ENCODE assay signal across 17 mouse cellular contexts in the genomic region with DNA sequence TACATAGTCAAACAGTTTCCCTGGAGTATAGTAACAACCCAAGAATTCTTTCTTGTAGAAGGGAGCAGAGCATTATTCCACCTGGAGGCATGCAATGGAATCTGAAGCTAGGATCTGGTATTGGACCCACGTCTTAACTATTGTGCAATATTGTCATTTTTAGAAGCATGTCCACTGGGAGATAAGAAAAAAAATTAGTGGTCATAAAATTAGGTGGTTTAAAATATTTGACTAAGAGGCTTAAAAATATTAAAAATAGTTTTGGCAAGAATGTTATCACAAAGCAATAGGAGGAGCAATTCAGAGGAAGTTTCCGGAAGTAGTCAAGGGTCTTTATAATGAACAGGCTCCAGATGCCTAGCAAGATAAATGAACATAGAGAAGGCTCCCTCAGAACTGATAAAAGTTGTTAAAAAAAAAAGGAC. TPM values are rescaled to one million over a fixed set of nuclear protein-coding genes. Genes with fewer than 3 reads are reported as not detected.
DNase-seq lines count a peak whose midpoint lies in the region; ATAC-seq and TF ChIP-seq lines count a peak whose summit lies in the region.
"Had no signal": no experiment of that assay in that cellular context is flagged by ENCODE, and none has a peak within 500 bp of the region (broad histone marks: within the 10 kb centered on the region; RNA-seq: fewer than 3 reads in every experiment).

No protein-coding gene starts in this region.

- TF ChIP-seq EP300 in liver, embryonic 14.5 days (IDR thresholded peaks at IDR 0.05; ENCODE audit: low read depth), result peak; percentile 60; the same call in 1 of the 2 replicates

- peak overlapping the region; percentile 36; the same call in 1 of the 2 replicates for H3K27ac ChIP-seq in heart, embryonic 13.5 days (replicated peaks)
- H3K27ac ChIP-seq in lung, embryonic 16.5 days (ENCODE audit: low read length), result no peak overlapping the region
- H3K27ac ChIP-seq in liver, embryonic 14.5 days, result no peak overlapping the region
- H3K27ac ChIP-seq: forebrain, embryonic 15.5 days; heart, embryonic 10.5 days had no signal

- H3K9me3 ChIP-seq in heart, embryonic 13.5 days, result no peaks in the 10 kb centered on the region
- H3K9me3 ChIP-seq in lung, embryonic 16.5 days (ENCODE audit: control insufficient read depth, low read length), result no peaks in the 10 kb centered on the region
- H3K9me3 ChIP-seq in liver, embryonic 14.5 days (ENCODE audit: control insufficient read depth, low read length), result no peaks in the 10 kb centered on the region
- H3K9me3 ChIP-seq: forebrain, embryonic 15.5 days; heart, embryonic 10.5 days had no signal

- peaks cover 15% of the 10 kb centered on the region for H3K4me1 ChIP-seq in heart, embryonic 13.5 days
- H3K4me1 ChIP-seq in lung, embryonic 16.5 days (replicated peaks; ENCODE audit: control insufficient read depth, insufficient read depth, low read length), result peaks cover 8% of the 10 kb centered on the region
- H3K4me1 ChIP-seq in liver, embryonic 14.5 days (replicated peaks; ENCODE audit: control insufficient read depth in 2 of 2, insufficient read depth in 2 of 2, low read length in 1 of 2), result peaks cover 12 to 19% of the 10 kb centered on the region in 2 experiments
- H3K4me1 ChIP-seq: forebrain, embryonic 15.5 days had no signal

- 34% methylated on average over 2 of the region's 2 CpGs for WGBS in heart, embryonic 13.5 days
- 23% methylated on average over 2 of the region's 2 CpGs for WGBS in lung, embryonic 16.5 days
- WGBS in liver, embryonic 14.5 days (ENCODE audit: insufficient replicate concordance), result 7% methylated on average over 2 of the region's 2 CpGs

- no peak overlapping the region for H3K4me3 ChIP-seq in heart, embryonic 13.5 days
- no peak overlapping the region for H3K4me3 ChIP-seq in lung, embryonic 16.5 days (ENCODE audit: low read length)
- no peak overlapping the region for H3K4me3 ChIP-seq in liver, embryonic 14.5 days (ENCODE audit: insufficient read depth in 1 of 2, low read depth in 2 of 2, low read length in 2 of 2)
- H3K4me3 ChIP-seq: forebrain, embryonic 15.5 days; heart, embryonic 10.5 days had no signal

- ATAC-seq in heart, embryonic 13.5 days (ENCODE audit: extremely low read depth, insufficient number of reproducible peaks, low FRiP score, low TSS enrichment), result no peak
- ATAC-seq in lung, embryonic 16.5 days (ENCODE audit: low read depth), result 0 out of 2 replicates have a peak, but pooled peaks have one; percentile 20
- ATAC-seq in liver, embryonic 14.5 days (ENCODE audit: insufficient read depth), result peak; percentile 59; the same call in 1 of the 2 replicates
- ATAC-seq: forebrain, embryonic 15.5 days had no signal

- H3K4me2 ChIP-seq in heart, embryonic 13.5 days, result no peak overlapping the region
- no peak overlapping the region for H3K4me2 ChIP-seq in lung, embryonic 16.5 days (ENCODE audit: low read depth, low read length)
- H3K4me2 ChIP-seq in liver, embryonic 14.5 days (ENCODE audit: low read depth), result peak overlapping the region; percentile 22; the same call in 1 of the 2 replicates
- H3K4me2 ChIP-seq: forebrain, embryonic 15.5 days had no signal

- no peaks in the 10 kb centered on the region for H3K27me3 ChIP-seq in heart, embryonic 13.5 days (replicated peaks)
- H3K27me3 ChIP-seq in lung, embryonic 16.5 days (ENCODE audit: control insufficient read depth, insufficient read depth, low read depth, low read length), result no peaks in the 10 kb centered on the region
- H3K27me3 ChIP-seq in liver, embryonic 14.5 days (ENCODE audit: control insufficient read depth, insufficient read depth, low read length), result no peaks in the 10 kb centered on the region
- H3K27me3 ChIP-seq: forebrain, embryonic 15.5 days had no signal

- no peak overlapping the region for H3K9ac ChIP-seq in heart, embryonic 13.5 days
- no peak overlapping the region for H3K9ac ChIP-seq in lung, embryonic 16.5 days (ENCODE audit: low read length)
- H3K9ac ChIP-seq in liver, embryonic 14.5 days (replicated peaks), result no peak overlapping the region
- H3K9ac ChIP-seq: forebrain, embryonic 15.5 days had no signal

- no peaks in the 10 kb centered on the region for H3K36me3 ChIP-seq in heart, embryonic 13.5 days
- no peaks in the 10 kb centered on the region for H3K36me3 ChIP-seq in lung, embryonic 16.5 days (ENCODE audit: control insufficient read depth, insufficient read depth, low read length)
- H3K36me3 ChIP-seq in liver, embryonic 14.5 days (replicated peaks; ENCODE audit: control insufficient read depth, insufficient read depth, low read depth), result no peaks in the 10 kb centered on the region
- H3K36me3 ChIP-seq: forebrain, embryonic 15.5 days; heart, embryonic 10.5 days had no signal

- TF ChIP-seq CTCF in liver, embryonic 14.5 days (IDR thresholded peaks at IDR 0.05; ENCODE audit: low read depth), result no peak

- DNase-seq in heart, adult 8-10 months (ENCODE audit: low spot score), result no peak
- no peak for DNase-seq in lung, postnatal 25 days (ENCODE audit: low spot score)
- no peak for DNase-seq in liver, embryonic 14.5 days (ENCODE audit: low read depth in 3 of 3, low spot score in 3 of 3)
- DNase-seq in thymus, postnatal 10 days (ENCODE audit: low spot score in 2 of 2), result no peak
- no peak for DNase-seq in cerebellum, adult 11-12 months
- DNase-seq in thymus, postnatal 36 days, result no peak
- DNase-seq: cerebellum, adult 9-11 months had no signal

RNA-seq across cellular contexts. Expression of a gene that starts 16.4 kb away (rescaled TPM):
- polyA plus RNA-seq in heart, embryonic 13.5 days (2015; fragmentation: Nextera tagmentation; extraction: Ambion mirVana), result 0.04 and 0.09 TPM in 2 replicates
- not detected for total RNA-seq in heart, adult 8-10 months (2022)
- 0.08 and 0.10 TPM in 2 replicates for polyA plus RNA-seq in lung, embryonic 16.5 days (2015; fragmentation: Nextera tagmentation; extraction: Ambion mirVana)
- polyA plus RNA-seq in liver, embryonic 14.5 days (2012; rRNA removed), result 0.02 and 0.07 TPM in 2 replicates
- 0.05 and 0.13 TPM in 2 replicates for polyA plus RNA-seq in liver, embryonic 14.5 days (2014; fragmentation: Nextera tagmentation; extraction: Ambion mirVana)
- total RNA-seq: gastrocnemius, adult 18-20 months; heart, postnatal 36 days; layer of hippocampus, postnatal 10 days; left cerebral cortex, postnatal 36 days had no signal
- polyA plus RNA-seq: forebrain, embryonic 15.5 days had no signal

RNA-seq across cellular contexts. Expression of a gene that starts 60.0 kb away (rescaled TPM):
- not detected in 2 replicates for polyA plus RNA-seq in heart, embryonic 13.5 days (2015; fragmentation: Nextera tagmentation; extraction: Ambion mirVana)
- total RNA-seq in heart, adult 8-10 months (2022), result not detected
- not detected in 2 replicates for polyA plus RNA-seq in lung, embryonic 16.5 days (2015; fragmentation: Nextera tagmentation; extraction: Ambion mirVana)
- polyA plus RNA-seq in liver, embryonic 14.5 days (2012; rRNA removed), result 0.04 TPM in 1 of 2 replicates, not detected in the other
- not detected in 2 replicates for polyA plus RNA-seq in liver, embryonic 14.5 days (2014; fragmentation: Nextera tagmentation; extraction: Ambion mirVana)
- total RNA-seq: adrenal gland, postnatal 10 days; gastrocnemius, adult 18-20 months; heart, postnatal 36 days; layer of hippocampus, postnatal 10 days; left cerebral cortex, postnatal 36 days had no signal
- polyA plus RNA-seq: forebrain, embryonic 15.5 days; heart, embryonic 10.5 days; stomach, embryonic 16.5 days had no signal
